Mouse (Mus musculus) cortical plate, adult 2 months (tissue): Measurements from ENCODE around the gene Hoxa7. TPM values are rescaled to one million over a fixed set of nuclear protein-coding genes. Genes with fewer than 3 reads are reported as not detected.

Experiments
- H3K27ac ChIP-seq: fragments of 200-500 bp; 2 replicates; pipeline ENCODE4 v1.5.1; 2012; ENCODE audit warnings: low read length, control low read depth, inconsistent platforms; ENCODE audit not compliant: insufficient read depth
- H3K4me1 ChIP-seq: fragments of 200-500 bp; 2 replicates; pipeline ENCODE4 v1.6.1; 2011; ENCODE audit warnings: low read length; ENCODE audit not compliant: control insufficient read depth, insufficient read depth
- H3K4me3 ChIP-seq: fragments of 200-500 bp; 2 replicates; pipeline ENCODE4 v1.5.1; 2011; ENCODE audit warnings: mild to moderate bottlenecking, low read length, control low read depth; ENCODE audit not compliant: insufficient read depth
- CTCF ChIP-seq: fragments of 200-500 bp; IDR thresholded peaks from 2 replicates; pipeline ENCODE4 v1.5.1; 2011; ENCODE audit warnings: mild to moderate bottlenecking, control low read depth, low read length; ENCODE audit not compliant: insufficient read depth; ENCODE audit errors: extremely low read depth
- POLR2A ChIP-seq: fragments of 200-500 bp; IDR thresholded peaks from 2 replicates; pipeline ENCODE4 v1.6.1; 2011; ENCODE audit warnings: mild to moderate bottlenecking, low read length, control low read depth; ENCODE audit not compliant: insufficient read depth; ENCODE audit errors: extremely low read depth
- polyA plus RNA-seq: library from polyadenylated mRNA; depleted of rRNA; stranded (reverse); fragments of >200 nt; gene quantifications from 2 replicates; pipeline ENCODE4 v1.2.3, GENCODE M21; 2012

The Hoxa7 gene
- polyA plus RNA-seq, 1 experiment, result not detected

- H3K4me3 ChIP-seq, result no peak overlapping the region
- H3K4me1 ChIP-seq, result no peaks in the 10 kb centered on the region
- H3K27ac ChIP-seq, result no peak overlapping the region
- TF ChIP-seq POLR2A (no peak), CTCF (no peak)
These were observed 32.2 kb upstream of the Hoxa7 start for GRCm38 (mm10) chr6:52253511-52254500.

GRCm38 (mm10) chr6:52252775-52253376, 31.2 kb upstream of the Hoxa7 start:
- Histone ChIP-seq H3K4me1 (no peaks in the 10 kb centered on the region), H3K27ac (no peak overlapping the region), H3K4me3 (no peak overlapping the region)
- TF ChIP-seq POLR2A, result no peak
- no peak for TF ChIP-seq CTCF

- Histone ChIP-seq H3K27ac (no peak overlapping the region), H3K4me1 (no peaks in the 10 kb centered on the region), H3K4me3 (no peak overlapping the region)
- no peak for TF ChIP-seq CTCF
- TF ChIP-seq POLR2A, result no peak
These were observed 30.5 kb upstream of the Hoxa7 start for GRCm38 (mm10) chr6:52252016-52252774.

GRCm38 (mm10) chr6:52251177-52251879, 29.7 kb upstream of the Hoxa7 start:
- Histone ChIP-seq H3K27ac (no peak overlapping the region), H3K4me1 (no peaks in the 10 kb centered on the region), H3K4me3 (no peak overlapping the region)
- TF ChIP-seq POLR2A (no peak), CTCF (no peak)

- no peak for TF ChIP-seq CTCF
- no peak for TF ChIP-seq POLR2A
- Histone ChIP-seq H3K4me1 (no peaks in the 10 kb centered on the region), H3K4me3 (no peak overlapping the region), H3K27ac (no peak overlapping the region)
These were observed 28.2 kb upstream of the Hoxa7 start for GRCm38 (mm10) chr6:52249826-52250225.

- Histone ChIP-seq H3K4me3 (no peak overlapping the region), H3K27ac (no peak overlapping the region)
- TF ChIP-seq POLR2A (no peak), CTCF (no peak)
These were observed 27.7 kb upstream of the Hoxa7 start for GRCm38 (mm10) chr6:52249415-52249738.

GRCm38 (mm10) chr6:52248638-52249414, 27.2 kb upstream of the Hoxa7 start:
- Histone ChIP-seq H3K27ac (no peak overlapping the region), H3K4me1 (no peaks in the 10 kb centered on the region), H3K4me3 (no peak overlapping the region)
- no peak for TF ChIP-seq POLR2A
- TF ChIP-seq CTCF, result no peak

More at GRCm38 (mm10) chr6:52249415-52249738, 27.7 kb upstream of the Hoxa7 start:
- H3K4me1 ChIP-seq, result no peaks in the 10 kb centered on the region

GRCm38 (mm10) chr6:52247766-52248637, 26.3 kb upstream of the Hoxa7 start:
- no peak overlapping the region for H3K27ac ChIP-seq
- no peak overlapping the region for H3K4me3 ChIP-seq
- H3K4me1 ChIP-seq, result no peaks in the 10 kb centered on the region
- TF ChIP-seq CTCF, result no peak
- no peak for TF ChIP-seq POLR2A
